Mouse (Mus musculus): ENCODE data around the gene Mettl6. TPM values are rescaled to one million over a fixed set of nuclear protein-coding genes. Genes with fewer than 3 reads are reported as not detected.

The Mettl6 gene
- 1 to 10 TPM; 8.4 to 9.3 TPM for total RNA-seq (2021)

DNA sequence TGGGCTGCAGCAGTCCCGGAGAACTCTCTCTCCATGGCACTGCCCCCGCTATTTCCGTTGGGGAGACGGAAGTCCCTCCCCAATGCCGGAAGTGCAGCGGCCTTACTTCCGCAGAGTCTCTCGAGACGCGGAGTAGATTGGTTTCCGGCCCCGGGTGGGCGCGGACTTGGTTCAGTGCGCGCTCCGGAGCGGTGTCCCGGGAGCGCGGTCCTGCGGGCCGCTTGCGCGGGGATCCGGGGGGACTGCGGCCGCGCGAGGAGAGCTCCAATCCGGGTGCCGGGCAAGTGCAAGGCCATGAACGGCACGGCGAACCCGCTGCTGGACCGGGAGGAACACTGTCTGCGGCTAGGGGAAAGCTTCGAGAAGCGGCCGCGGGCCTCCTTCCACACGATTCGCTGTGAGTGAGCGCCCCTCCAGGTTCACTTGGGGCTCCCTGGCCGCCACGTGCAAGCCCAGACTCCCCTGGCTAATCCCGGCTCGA is at the start of gene Mettl6:
TSS of gene Mettl6 (minus strand) at position 66 of the 481 bp plus-strand sequence.
- DNase-seq, result peak; percentile 90 to 92
- intact Hi-C loops (cut with DNase I), result loop anchor here (2.0 kb wide), 1 partner anchor 110 kb away; no protein-coding TSS in a partner anchor

DNA sequence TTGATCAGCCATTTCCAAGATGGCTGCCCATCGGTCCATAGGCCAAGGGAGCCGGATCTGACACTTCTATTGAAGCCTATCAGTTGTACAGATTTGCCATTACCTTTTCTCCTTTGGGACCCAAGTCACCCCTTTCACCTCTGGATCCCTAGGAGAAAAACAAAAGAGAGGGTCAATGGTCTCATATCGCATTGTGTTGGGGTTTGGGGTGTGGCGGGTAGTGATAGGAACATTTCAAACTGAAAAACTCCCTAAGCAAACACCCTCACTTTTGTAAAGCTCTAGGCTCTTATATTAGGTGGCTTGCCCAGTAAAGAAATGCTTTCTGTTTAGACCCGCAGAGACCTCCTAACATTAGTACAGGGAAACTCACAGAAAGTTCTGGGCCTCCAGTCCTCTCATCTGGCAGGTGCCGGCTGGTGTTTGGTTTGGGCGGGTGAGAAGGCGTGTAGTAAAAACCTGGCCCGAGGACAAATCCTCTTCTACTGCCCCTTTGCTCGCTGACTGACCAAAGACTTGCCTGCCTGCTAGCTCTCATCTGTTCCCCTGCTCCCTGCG is 49.1 kb upstream of the Mettl6 start:
- DNase-seq, result no peak
- intact Hi-C loops (cut with DNase I), result no loop called here

DNA sequence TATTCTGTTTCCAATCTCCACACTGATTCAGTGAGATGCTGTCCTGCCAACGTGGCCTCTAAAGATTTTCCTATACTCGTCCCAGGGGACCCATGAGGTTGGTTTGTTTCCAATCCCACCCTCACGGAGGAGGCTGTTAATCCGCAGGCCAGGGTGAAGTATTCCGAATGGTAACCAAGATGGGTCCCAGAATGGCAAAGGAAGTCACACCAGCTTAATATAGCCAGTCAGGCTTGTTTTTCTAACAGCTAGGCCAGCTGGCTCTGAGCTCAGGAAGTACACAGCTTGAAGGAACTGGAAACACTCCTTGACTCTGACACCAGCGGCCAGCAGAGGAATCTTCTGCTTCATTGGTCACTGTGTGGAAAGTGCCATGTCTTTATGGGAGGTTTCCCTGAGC is 42.5 kb upstream of the Mettl6 start:
- intact Hi-C loops (cut with DNase I), result no loop called here
- DNase-seq, result peak; percentile 14 to 20

- intact Hi-C loops (cut with DNase I), result no loop called here
- DNase-seq, result no peak
Observed at GRCm38 (mm10) chr14:31532656-31533055, 37.8 kb upstream of the Mettl6 start.

- DNase-seq, result peak; percentile 19 to 21
- intact Hi-C loops (cut with DNase I), result no loop called here
Observed at GRCm38 (mm10) chr14:31531506-31532148, 36.8 kb upstream of the Mettl6 start.

GRCm38 (mm10) chr14:31530847-31531246 is 36.0 kb upstream of the Mettl6 start:
- intact Hi-C loops (cut with DNase I), result no loop called here
- no peak for DNase-seq

- intact Hi-C loops (cut with DNase I), result no loop called here
- no peak for DNase-seq
Observed at GRCm38 (mm10) chr14:31525040-31525810, 30.4 kb upstream of the Mettl6 start.

- DNase-seq, result no peak
- intact Hi-C loops (cut with DNase I), result no loop called here
Observed at GRCm38 (mm10) chr14:31521318-31521717, 26.5 kb upstream of the Mettl6 start.

DNA sequence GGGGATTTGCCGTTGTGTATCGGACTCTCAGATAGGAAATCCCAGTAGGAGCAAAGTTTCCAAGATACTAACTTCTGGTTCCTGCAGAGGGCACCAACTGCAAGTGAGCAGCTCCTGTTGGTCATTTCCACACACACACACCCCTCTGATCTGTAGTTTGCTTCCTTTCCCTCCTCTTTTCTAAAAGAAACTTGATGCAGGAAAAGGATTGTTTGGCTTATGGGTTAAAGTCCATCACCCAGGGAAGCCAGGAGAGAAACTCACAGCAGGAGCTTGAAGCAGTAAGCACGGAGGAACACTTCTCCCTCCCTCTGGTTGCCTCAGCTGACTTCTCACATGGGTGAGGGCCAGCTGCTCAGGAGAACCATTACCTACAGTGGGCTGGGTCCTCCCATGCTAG is 24.3 kb upstream of the Mettl6 start:
- no peak for DNase-seq

GRCm38 (mm10) chr14:31515895-31516294 is 21.1 kb upstream of the Mettl6 start:
- intact Hi-C loops (cut with DNase I), result no loop called here

More for the DNA sequence above, 24.3 kb upstream of the Mettl6 start:
- intact Hi-C loops (cut with DNase I), result loop anchor here (1.0 kb wide), 1 partner anchor 86 kb away; no protein-coding TSS in a partner anchor

DNA sequence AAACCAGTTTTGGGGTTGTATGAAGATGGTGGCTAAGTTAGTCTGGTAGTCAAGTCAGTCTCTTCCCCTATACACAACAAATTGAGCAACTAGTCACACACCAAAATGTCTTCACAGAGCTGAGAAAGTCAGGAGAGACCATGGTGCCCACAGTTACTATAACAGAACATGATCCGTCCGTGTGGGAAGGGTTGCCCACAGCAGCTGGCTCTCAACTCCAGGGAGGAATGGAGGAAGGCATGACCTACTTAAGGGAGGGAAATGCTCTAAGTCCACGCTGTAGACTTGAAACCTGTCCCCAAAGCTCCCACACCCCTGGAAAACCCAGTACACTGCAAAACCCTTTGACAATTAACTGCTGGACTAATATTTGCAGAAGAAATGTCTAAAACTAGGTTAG is 15.5 kb upstream of the Mettl6 start:
- DNase-seq, result no peak
- intact Hi-C loops (cut with DNase I), result no loop called here

More at GRCm38 (mm10) chr14:31515895-31516294, 21.1 kb upstream of the Mettl6 start:
- DNase-seq, result no peak

GRCm38 (mm10) chr14:31509911-31510310 is 15.1 kb upstream of the Mettl6 start:
- intact Hi-C loops (cut with DNase I), result no loop called here
- peak; percentile 31 to 39 for DNase-seq

GRCm38 (mm10) chr14:31506456-31506855 is 11.6 kb upstream of the Mettl6 start:
- DNase-seq, result no peak
- intact Hi-C loops (cut with DNase I), result no loop called here

GRCm38 (mm10) chr14:31503406-31503805 is 8.6 kb upstream of the Mettl6 start:
- intact Hi-C loops (cut with DNase I), result no loop called here
- no peak for DNase-seq

DNA sequence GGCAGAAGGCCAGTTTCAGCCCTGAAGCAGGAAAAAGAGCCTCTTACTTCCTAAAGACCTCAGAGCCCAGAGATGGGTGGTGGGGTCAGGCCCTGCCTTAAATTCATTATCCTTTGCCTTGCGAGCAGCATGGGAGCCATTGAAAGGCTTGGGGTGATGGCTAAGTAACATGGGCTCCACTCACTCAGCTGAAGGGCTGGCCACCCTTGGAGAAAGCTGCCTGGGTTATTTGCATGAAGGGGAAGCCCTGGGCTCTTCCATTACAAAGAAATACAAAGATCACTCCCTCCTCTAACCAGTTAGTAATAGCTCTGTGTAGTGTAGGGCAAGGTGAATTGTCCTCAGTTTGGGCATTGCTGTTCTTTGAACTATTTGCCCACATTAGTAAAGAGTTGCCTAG is 4.7 kb upstream of the Mettl6 start:
- intact Hi-C loops (cut with DNase I), result no loop called here
- no peak for DNase-seq

DNA sequence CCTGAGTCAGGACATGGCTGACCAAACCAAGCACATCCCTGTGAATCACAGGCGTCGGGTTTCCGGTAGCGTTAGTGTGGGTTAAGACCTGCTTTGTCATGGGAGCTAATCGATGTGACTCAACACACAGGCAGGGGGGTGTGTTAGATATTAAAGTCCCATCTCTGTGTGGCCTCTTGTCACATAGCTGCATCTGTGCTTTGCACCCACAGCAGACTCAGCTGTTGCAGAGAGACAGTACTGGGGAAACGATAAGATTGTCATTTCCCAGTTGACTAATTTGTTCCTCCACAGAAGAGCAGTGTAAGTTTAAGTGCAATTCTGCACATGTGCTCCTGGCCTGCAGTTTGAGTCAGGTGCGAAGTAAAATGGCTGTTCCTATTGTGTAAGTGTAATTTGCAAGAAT is 1.4 kb upstream of the Mettl6 start:
- no peak for DNase-seq
- intact Hi-C loops (cut with DNase I), result no loop called here

DNA sequence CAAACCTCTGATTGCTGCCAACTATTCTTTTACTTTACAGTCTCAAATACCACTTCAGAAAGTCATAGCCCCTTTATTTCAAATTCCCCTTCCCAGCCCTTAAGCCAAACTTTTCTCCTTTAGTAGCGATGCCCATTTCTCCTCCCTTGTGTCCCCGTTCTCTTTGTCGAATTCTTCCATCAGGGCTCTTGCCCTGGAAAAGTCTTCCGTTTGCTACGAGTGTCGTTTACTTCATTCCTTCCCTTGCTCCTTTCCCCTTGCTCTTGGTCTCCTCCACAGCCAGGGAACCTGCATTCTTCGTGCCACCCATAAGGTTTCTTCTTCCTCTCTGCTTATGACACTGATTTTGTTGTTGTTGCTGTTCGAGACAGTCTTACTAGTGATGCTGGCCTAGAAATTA is 698 bp upstream of the Mettl6 start:
- intact Hi-C loops (cut with DNase I), result loop anchor here (2.0 kb wide), 1 partner anchor 109 kb away; no protein-coding TSS in a partner anchor
- no peak for DNase-seq

- no peak for DNase-seq
Observed at GRCm38 (mm10) chr14:31494349-31494974, 378 bp downstream of the Mettl6 start, which contains the start of gene Eaf1. Eaf1 (plus strand) TSS chr14:31494399.

GRCm38 (mm10) chr14:31493901-31494300 is 939 bp downstream of the Mettl6 start:
- intact Hi-C loops (cut with DNase I), result loop anchor here (2.0 kb wide), 1 partner anchor 111 kb away; no protein-coding TSS in a partner anchor

More at GRCm38 (mm10) chr14:31494349-31494974, 378 bp downstream of the Mettl6 start, which contains the start of gene Eaf1:
- intact Hi-C loops (cut with DNase I), result loop anchor here (2.0 kb wide), 1 partner anchor 110 kb away; no protein-coding TSS in a partner anchor

DNA sequence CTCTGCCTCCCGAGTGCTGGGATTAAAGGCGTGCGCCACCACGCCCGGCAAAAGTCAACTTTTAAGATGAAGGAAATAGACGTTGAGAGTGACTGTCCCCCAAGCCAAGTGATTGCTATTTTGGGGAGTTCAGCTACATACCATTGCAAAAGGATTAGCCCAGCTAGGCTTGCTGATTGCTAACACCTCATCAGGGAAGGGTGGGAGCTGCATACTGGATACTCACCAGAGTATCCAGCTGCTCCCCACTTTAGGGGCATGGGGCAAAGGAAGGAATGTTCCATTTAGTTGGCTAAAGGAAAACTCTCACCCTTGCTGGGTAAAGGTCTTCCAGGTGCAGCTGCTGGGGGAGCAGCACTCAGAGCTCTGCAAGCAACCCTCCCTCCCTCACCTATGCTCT is 6.8 kb downstream of the Mettl6 start:
- DNase-seq, result no peak

More at GRCm38 (mm10) chr14:31493901-31494300, 939 bp downstream of the Mettl6 start:
- DNase-seq, result no peak

More for the DNA sequence above, 6.8 kb downstream of the Mettl6 start:
- intact Hi-C loops (cut with DNase I), result no loop called here

Data from heart, postnatal 36 days (tissue).